15 mouse cellular contexts compared by ENCODE assay signal in the genomic region with DNA sequence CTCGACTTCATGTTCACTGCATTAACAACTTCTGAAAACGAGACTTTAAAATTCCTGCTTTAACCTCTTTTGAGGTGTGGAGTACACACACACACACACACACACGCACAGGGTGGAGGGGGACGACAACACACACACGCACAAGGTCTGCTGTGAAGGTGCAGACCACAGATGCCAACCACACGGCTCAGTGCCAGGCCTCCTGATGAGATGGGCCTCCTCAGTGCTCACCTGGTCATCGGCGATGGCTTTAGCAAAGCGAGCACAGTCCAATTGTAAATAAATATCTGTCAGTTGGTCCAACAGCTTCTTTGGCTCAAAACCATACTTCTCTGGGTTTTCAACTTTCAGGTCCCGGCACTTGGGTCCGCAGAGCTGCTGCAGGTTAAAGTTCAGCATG.
"Had no signal": no experiment of that assay in that cellular context is flagged by ENCODE, and none has a peak within 500 bp of the region (broad histone marks: within the 10 kb centered on the region; RNA-seq: fewer than 3 reads in every experiment).

No protein-coding gene starts in this region.

- H3K9ac ChIP-seq: limb, embryonic 12.5 days; liver, embryonic 13.5 days; liver, postnatal 0 days; lung, embryonic 15.5 days; midbrain, embryonic 12.5 days; neural tube, embryonic 13.5 days; stomach, embryonic 15.5 days had no signal

- H3K27me3 ChIP-seq: limb, embryonic 12.5 days; liver, embryonic 13.5 days; lung, embryonic 15.5 days; midbrain, embryonic 12.5 days; neural tube, embryonic 13.5 days; stomach, embryonic 15.5 days had no signal

- DNase-seq: kidney, postnatal 10 days; kidney, postnatal 4 days; liver; liver, embryonic 13.5 days; liver, postnatal 0 days; lung, postnatal 14 days; right cerebral cortex, postnatal 14 days; thymus, postnatal 4 days had no signal

- ATAC-seq: liver, postnatal 0 days; midbrain, embryonic 16.5 days had no signal

- H3K4me2 ChIP-seq: limb, embryonic 12.5 days; liver, embryonic 13.5 days; lung, embryonic 15.5 days; midbrain, embryonic 12.5 days; neural tube, embryonic 13.5 days; stomach, embryonic 15.5 days had no signal

- H3K4me3 ChIP-seq: limb, embryonic 12.5 days; liver, embryonic 13.5 days; lung, embryonic 15.5 days; midbrain, embryonic 12.5 days; neural tube, embryonic 13.5 days; stomach, embryonic 15.5 days had no signal

- H3K9me3 ChIP-seq: liver, embryonic 13.5 days; lung, embryonic 15.5 days; midbrain, embryonic 12.5 days; neural tube, embryonic 13.5 days; stomach, embryonic 15.5 days had no signal

- H3K27ac ChIP-seq: limb, embryonic 12.5 days; liver, embryonic 13.5 days; lung, embryonic 15.5 days; macrophage; midbrain, embryonic 12.5 days; neural tube, embryonic 13.5 days; stomach, embryonic 15.5 days had no signal

- H3K4me1 ChIP-seq: limb, embryonic 12.5 days; lung, embryonic 15.5 days; midbrain, embryonic 12.5 days; neural tube, embryonic 13.5 days; stomach, embryonic 15.5 days had no signal
